Mouse (Mus musculus): Measurements from ENCODE around the gene Spata21.
A peak's percentile ranks its signal among the peaks of the same experiment; 100 is the strongest.

Gene Spata21

GRCm38 (mm10) chr4:141088033-141088432 lies at the start of gene Spata21:
Spata21 (plus strand) TSS chr4:141088333.
- DNase-seq (ENCODE audit: low read depth, low spot score): no peak

DNA sequence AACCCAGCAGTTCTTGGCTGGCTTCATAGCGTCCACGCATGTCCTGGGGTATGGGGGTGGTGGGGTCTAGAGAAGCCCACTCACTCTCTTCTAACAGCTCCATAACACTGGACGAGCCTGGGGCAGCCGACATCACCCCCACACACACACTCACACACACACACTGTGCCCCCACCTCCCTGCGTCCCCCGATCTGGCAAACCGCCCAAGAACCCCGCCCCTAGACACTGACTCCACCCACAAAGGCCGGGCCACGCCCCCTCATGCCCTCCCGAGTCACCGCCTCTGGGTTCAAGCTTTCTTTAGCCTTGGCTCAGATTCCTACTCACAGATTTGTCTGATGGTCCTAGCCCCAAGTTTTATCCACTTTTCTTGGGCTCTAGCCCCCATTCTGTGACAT lies 47.0 kb upstream of the Spata21 start:
- DNase-seq (ENCODE audit: low read depth, low spot score): no peak

DNA sequence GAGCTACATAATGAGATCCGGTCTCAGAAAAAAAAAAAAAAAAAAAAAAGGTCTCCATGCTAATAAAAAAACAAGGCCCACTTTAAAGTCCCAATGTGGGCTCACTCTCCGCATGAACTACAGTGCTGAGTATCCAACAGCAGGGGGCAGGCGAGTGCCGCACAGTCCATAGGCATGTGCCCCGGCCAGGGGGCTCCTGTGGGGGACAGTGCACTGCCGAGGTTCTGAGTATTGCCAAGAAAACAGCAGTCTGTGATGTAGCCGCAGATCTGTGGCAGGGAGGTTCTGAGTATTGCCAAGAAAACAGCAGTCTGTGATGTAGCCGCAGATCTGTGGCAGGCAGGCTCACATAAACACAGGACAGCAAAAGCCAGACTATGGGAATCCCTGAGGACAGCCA lies 43.3 kb upstream of the Spata21 start:
- no peak for DNase-seq (ENCODE audit: low read depth, low spot score)

DNA sequence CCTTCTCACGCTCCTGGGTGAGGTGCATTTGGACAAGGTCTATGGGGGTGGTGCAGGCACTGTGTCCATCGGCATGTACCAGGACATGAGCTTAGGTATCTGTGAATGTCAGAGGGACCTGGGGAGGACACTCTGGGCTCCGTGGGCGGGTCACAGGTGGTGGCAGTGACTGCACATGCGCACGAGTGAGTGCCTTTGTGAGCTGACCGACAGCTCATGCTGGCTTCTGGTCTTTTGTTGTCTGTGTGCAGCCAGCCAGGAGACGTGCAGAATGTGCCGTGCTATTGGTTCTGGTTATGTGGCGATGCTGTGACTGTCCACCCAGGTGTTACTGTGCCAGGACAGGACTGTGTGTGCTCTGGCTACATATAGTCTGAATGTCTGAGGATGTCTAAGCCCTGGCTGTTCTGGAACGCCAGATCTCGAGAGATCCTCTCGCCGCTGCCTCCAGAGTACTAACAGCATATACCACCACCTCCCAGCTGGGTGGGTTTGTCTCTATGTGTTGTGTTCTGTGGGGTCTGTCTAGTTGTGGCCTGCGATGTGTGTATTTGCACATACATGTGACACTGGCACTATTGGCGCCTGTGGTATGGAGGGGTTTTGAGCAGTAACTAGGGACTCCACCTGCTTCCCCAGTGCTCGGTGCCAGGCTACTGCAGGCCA lies 39.2 kb upstream of the Spata21 start:
- DNase-seq (ENCODE audit: low read depth, low spot score): no peak

GRCm38 (mm10) chr4:141049476-141049835 lies 38.7 kb upstream of the Spata21 start:
- DNase-seq (ENCODE audit: low read depth, low spot score): no peak

- DNase-seq (ENCODE audit: low read depth, low spot score): no peak
Measured at GRCm38 (mm10) chr4:141052442-141052841, 35.7 kb upstream of the Spata21 start.

GRCm38 (mm10) chr4:141053138-141053537 lies 35.0 kb upstream of the Spata21 start:
- peak; percentile 78 for DNase-seq (ENCODE audit: low read depth, low spot score)

GRCm38 (mm10) chr4:141053568-141054161 lies 34.5 kb upstream of the Spata21 start:
- DNase-seq (ENCODE audit: low read depth, low spot score): peak; percentile 85

- DNase-seq (ENCODE audit: low read depth, low spot score): no peak
Measured at GRCm38 (mm10) chr4:141056970-141057369, 31.2 kb upstream of the Spata21 start.

- DNase-seq (ENCODE audit: low read depth, low spot score): no peak
Measured at GRCm38 (mm10) chr4:141058835-141059234, 29.3 kb upstream of the Spata21 start.

DNA sequence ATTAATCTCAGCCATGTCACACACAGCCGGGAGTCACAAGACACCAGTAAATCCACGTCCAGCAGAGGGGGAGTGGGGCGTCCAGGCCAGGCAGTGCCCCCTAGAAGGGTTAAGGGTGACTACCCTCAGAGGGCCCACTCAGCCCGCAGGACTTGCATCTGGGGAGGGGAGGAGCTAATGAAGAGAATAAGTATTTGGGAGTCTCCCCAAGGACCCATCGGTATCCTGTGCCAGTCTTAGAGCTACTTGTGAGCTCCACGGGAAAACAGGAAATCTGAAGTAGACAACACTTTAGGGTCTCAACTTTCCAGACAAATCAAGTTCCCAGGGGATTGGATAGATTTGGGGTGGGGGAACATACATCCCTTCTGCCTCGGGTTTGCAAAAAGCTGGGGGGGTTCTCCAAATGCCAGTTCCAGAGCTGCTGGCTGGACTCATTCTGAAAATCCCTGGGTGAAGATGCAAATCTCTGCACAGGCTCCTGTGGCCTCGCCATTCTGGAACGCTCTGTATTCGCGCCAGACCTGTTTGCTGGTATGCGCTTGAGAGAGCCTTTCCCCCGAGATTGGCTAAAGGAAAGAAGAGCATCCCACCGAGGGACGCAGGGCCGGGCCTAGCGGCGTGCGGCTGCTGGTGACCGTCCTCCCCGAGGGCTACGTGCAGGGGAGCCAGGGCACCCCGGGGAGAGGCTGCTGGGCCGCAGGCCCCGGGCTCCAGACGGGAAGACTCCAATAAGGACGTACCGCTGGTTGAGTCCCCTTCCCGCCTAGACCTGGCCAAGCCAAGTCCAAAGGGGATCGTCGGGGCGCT lies 28.3 kb upstream of the Spata21 start:
- no peak for DNase-seq (ENCODE audit: low read depth, low spot score)

- DNase-seq (ENCODE audit: low read depth, low spot score): peak; percentile 99
Measured at GRCm38 (mm10) chr4:141060426-141061301, 27.5 kb upstream of the Spata21 start, which contains the start of gene Crocc. Crocc (minus strand) TSS chr4:141060550.

DNA sequence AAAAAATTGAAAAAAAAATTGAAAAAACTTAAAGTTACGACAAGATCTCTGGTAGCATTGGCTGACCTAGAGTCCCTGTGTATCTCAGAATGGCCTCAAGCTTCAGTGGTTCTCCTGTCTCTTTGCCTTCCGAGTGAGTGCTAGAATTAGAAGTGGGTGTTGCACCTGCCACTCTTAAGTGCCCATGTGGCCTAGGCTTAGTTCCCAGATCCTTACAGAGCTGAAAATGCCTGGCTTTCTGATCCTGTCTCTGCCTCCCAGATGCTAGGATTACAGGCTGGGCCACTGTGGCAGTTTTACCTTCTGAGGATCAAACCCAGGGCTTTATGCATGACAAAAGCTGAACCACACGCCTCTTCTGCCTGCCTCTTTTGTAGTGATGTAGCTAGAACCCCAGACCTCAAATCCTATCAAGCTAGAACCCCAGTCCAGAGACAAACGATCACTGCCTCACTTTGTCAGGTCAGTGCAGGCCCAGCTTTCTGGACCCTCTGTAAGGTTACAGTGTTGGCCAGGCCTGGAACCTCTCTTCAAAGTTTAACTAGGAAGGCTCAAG lies 24.0 kb upstream of the Spata21 start:
- no peak for DNase-seq (ENCODE audit: low read depth, low spot score)

DNA sequence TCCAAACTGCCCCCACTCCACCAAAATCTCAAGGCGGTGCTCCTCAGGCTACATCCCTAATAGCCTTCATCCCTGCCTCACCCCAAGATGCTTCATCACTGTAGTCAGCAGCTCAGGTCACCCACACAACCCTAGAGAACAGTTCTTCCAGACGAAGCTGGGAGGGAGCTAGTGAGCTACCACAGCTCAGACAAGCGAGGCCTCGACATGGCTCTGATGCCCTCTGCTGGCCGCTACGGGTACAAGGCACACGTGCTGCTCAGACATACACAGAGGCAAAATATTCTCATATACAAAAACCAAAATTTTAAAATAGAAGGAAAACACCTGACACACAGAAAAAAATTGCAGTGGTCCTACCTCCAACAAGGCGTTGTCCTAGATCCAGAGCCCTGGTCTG lies 23.0 kb upstream of the Spata21 start:
- DNase-seq (ENCODE audit: low read depth, low spot score): peak; percentile 76

- no peak for DNase-seq (ENCODE audit: low read depth, low spot score)
Measured at GRCm38 (mm10) chr4:141066709-141067515, 21.2 kb upstream of the Spata21 start.

GRCm38 (mm10) chr4:141067516-141068046 lies 20.6 kb upstream of the Spata21 start:
- DNase-seq (ENCODE audit: low read depth, low spot score): no peak

DNA sequence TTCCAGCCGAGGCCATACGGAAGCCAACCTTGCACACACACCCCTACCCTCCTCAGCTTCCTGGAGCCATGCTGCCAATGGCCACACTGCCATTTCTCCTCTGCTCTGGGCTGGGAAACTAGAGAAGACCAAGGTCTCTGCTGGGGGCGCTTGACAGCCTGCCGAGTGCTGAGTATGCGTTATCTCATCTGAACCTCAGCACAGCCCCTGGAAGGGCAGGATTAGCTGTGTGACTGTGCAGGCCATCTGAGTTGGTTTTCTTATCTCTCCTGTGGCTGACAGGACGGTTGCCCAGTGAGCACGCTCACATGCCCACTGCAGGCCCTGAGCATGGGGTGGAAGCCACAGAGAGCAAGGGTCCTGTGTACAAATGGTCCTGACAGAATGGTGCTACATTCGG lies 19.5 kb upstream of the Spata21 start:
- no peak for DNase-seq (ENCODE audit: low read depth, low spot score)

DNA sequence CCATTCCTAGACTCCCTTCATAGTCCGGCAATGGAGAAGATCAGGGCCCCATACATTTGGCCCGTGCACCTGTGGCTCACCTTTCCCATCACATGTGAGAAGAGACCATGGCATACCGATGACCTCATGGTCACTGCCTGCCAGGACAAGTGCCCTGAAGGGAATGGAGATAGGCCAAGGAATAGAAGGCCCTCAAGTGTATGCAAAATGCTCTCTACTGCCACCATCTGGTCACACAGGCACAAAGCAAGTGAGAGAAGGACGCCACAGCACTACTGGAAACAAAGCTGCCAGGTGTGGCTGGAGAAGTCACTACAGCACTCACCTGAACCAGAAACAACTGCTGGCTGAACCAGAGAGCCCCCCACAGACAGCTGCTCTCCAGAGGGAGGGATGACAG lies 18.4 kb upstream of the Spata21 start:
- DNase-seq (ENCODE audit: low read depth, low spot score): no peak

DNA sequence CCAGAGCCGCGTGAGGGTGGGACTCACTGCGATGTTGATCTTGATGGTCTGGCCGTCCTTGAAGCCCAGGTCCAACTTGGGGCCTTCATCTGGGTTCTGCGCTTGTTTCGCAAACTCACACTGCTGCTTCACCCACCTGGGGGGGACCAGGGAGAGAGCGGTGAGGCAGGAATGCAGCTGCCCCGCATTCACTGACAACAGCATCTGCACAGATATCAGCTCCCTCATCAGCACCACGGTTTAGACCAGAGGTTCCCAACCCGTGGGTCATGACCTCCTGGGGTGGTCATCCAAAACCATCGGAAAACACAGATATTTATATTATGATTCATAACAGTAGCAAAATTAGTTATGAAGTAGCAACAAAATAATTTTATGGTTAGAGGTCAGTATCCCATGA lies 15.6 kb upstream of the Spata21 start:
- DNase-seq (ENCODE audit: low read depth, low spot score): no peak

- no peak for DNase-seq (ENCODE audit: low read depth, low spot score)
Measured at GRCm38 (mm10) chr4:141073661-141074060, 14.5 kb upstream of the Spata21 start.

All from retina, adult 2 months (tissue).